Mouse (Mus musculus): Measurements from ENCODE around the gene Acacb. TPM values are rescaled to one million over a fixed set of nuclear protein-coding genes. Genes with fewer than 3 reads are reported as not detected.

Gene Acacb
- 16.1 and 16.9 TPM in 2 replicates for polyA plus RNA-seq (2016; fragmentation: Nextera tagmentation; extraction: Ambion mirVana)

- H3K4me1 ChIP-seq (replicated peaks), result peaks cover 31% of the 10 kb centered on the region
- no peaks in the 10 kb centered on the region for H3K9me3 ChIP-seq (replicated peaks)
- 18% methylated on average over 19 of the region's 19 CpGs for WGBS
- peak; percentile 58 for ATAC-seq (ENCODE audit: insufficient number of reproducible peaks, low FRiP score)
- H3K9ac ChIP-seq, result peak within 1 kb of the TSS; percentile 70
- H3K27ac ChIP-seq (ENCODE audit: poor library complexity, severe bottlenecking), result peak within 1 kb of the TSS; percentile 97
- H3K4me3 ChIP-seq, result peak within 1 kb of the TSS; percentile 47
- no peaks in the 10 kb centered on the region for H3K36me3 ChIP-seq
- peak within 1 kb of the TSS; percentile 64 for H3K4me2 ChIP-seq
- H3K27me3 ChIP-seq (replicated peaks), result no peaks in the 10 kb centered on the region
Observed at GRCm38 (mm10) chr5:114146028-114146888, at the start of gene Acacb. TSS of gene Acacb (plus strand) at chr5:114146535.

GRCm38 (mm10) chr5:114099709-114100389, 46.5 kb upstream of the Acacb start:
- Histone ChIP-seq H3K36me3 (peaks cover 23% of the 10 kb centered on the region), H3K9me3 (replicated peaks) (no peaks in the 10 kb centered on the region), H3K4me3 (peak overlapping the region; percentile 84), H3K4me2 (peak overlapping the region; percentile 88), H3K9ac (peak overlapping the region; percentile 91), H3K27ac (ENCODE audit: poor library complexity, severe bottlenecking) (no peak overlapping the region), H3K4me1 (replicated peaks) (peaks cover 12% of the 10 kb centered on the region), H3K27me3 (replicated peaks) (no peaks in the 10 kb centered on the region)
- 8% methylated on average over 36 of the region's 37 CpGs for WGBS
- peak; percentile 86 for ATAC-seq (ENCODE audit: insufficient number of reproducible peaks, low FRiP score)

GRCm38 (mm10) chr5:114100390-114101099, 45.8 kb upstream of the Acacb start:
- H3K9ac ChIP-seq, result peak overlapping the region; percentile 91
- H3K27me3 ChIP-seq (replicated peaks), result no peaks in the 10 kb centered on the region
- no peak overlapping the region for H3K27ac ChIP-seq (ENCODE audit: poor library complexity, severe bottlenecking)
- peak; percentile 75 for ATAC-seq (ENCODE audit: insufficient number of reproducible peaks, low FRiP score)
- H3K4me1 ChIP-seq (replicated peaks), result peaks cover 12% of the 10 kb centered on the region
- peak overlapping the region; percentile 84 for H3K4me3 ChIP-seq
- H3K36me3 ChIP-seq, result peaks cover 29% of the 10 kb centered on the region
- 2% methylated on average over 57 of the region's 64 CpGs for WGBS
- peak overlapping the region; percentile 88 for H3K4me2 ChIP-seq
- no peaks in the 10 kb centered on the region for H3K9me3 ChIP-seq (replicated peaks)

- Histone ChIP-seq H3K4me3 (no peak overlapping the region), H3K27ac (ENCODE audit: poor library complexity, severe bottlenecking) (no peak overlapping the region), H3K4me1 (replicated peaks) (peaks cover 12% of the 10 kb centered on the region), H3K4me2 (no peak overlapping the region), H3K36me3 (peaks cover 42% of the 10 kb centered on the region), H3K27me3 (replicated peaks) (no peaks in the 10 kb centered on the region), H3K9me3 (replicated peaks) (no peaks in the 10 kb centered on the region), H3K9ac (no peak overlapping the region)
- no peak for ATAC-seq (ENCODE audit: insufficient number of reproducible peaks, low FRiP score)
- 80% methylated on average over 4 of the region's 4 CpGs for WGBS
Observed at GRCm38 (mm10) chr5:114101873-114102272, 44.5 kb upstream of the Acacb start.

GRCm38 (mm10) chr5:114102807-114103206, 43.5 kb upstream of the Acacb start:
- H3K4me2 ChIP-seq, result no peak overlapping the region
- no peaks in the 10 kb centered on the region for H3K27me3 ChIP-seq (replicated peaks)
- no peak overlapping the region for H3K9ac ChIP-seq
- H3K36me3 ChIP-seq, result peaks cover 50% of the 10 kb centered on the region
- no peaks in the 10 kb centered on the region for H3K9me3 ChIP-seq (replicated peaks)
- no peak for ATAC-seq (ENCODE audit: insufficient number of reproducible peaks, low FRiP score)
- no peak overlapping the region for H3K4me3 ChIP-seq
- peaks cover 12% of the 10 kb centered on the region for H3K4me1 ChIP-seq (replicated peaks)
- 58% methylated on average over 1 of the region's 1 CpGs for WGBS
- no peak overlapping the region for H3K27ac ChIP-seq (ENCODE audit: poor library complexity, severe bottlenecking)

- no peak for ATAC-seq (ENCODE audit: insufficient number of reproducible peaks, low FRiP score)
- Histone ChIP-seq H3K27me3 (replicated peaks) (no peaks in the 10 kb centered on the region), H3K9me3 (replicated peaks) (peaks cover 11% of the 10 kb centered on the region), H3K4me1 (replicated peaks) (no peaks in the 10 kb centered on the region), H3K36me3 (peaks cover 87% of the 10 kb centered on the region), H3K9ac (no peak overlapping the region), H3K27ac (ENCODE audit: poor library complexity, severe bottlenecking) (no peak overlapping the region), H3K4me3 (no peak overlapping the region), H3K4me2 (no peak overlapping the region)
- WGBS, result 75% methylated on average over 16 of the region's 16 CpGs
Observed at GRCm38 (mm10) chr5:114106391-114106935, 39.9 kb upstream of the Acacb start.

- no peak for ATAC-seq (ENCODE audit: insufficient number of reproducible peaks, low FRiP score)
- 82% methylated on average over 6 of the region's 6 CpGs for WGBS
- Histone ChIP-seq H3K4me1 (replicated peaks) (no peaks in the 10 kb centered on the region), H3K9me3 (replicated peaks) (peaks cover 11% of the 10 kb centered on the region), H3K27ac (ENCODE audit: poor library complexity, severe bottlenecking) (no peak overlapping the region), H3K9ac (no peak overlapping the region), H3K27me3 (replicated peaks) (no peaks in the 10 kb centered on the region), H3K4me2 (no peak overlapping the region), H3K36me3 (peaks cover 97% of the 10 kb centered on the region), H3K4me3 (no peak overlapping the region)
Observed at GRCm38 (mm10) chr5:114113334-114113733, 33.0 kb upstream of the Acacb start.

GRCm38 (mm10) chr5:114115030-114115429, 31.3 kb upstream of the Acacb start:
- Histone ChIP-seq H3K36me3 (peaks cover 97% of the 10 kb centered on the region), H3K27ac (ENCODE audit: poor library complexity, severe bottlenecking) (no peak overlapping the region), H3K9me3 (replicated peaks) (no peaks in the 10 kb centered on the region), H3K27me3 (replicated peaks) (no peaks in the 10 kb centered on the region), H3K4me2 (no peak overlapping the region), H3K4me3 (no peak overlapping the region), H3K4me1 (replicated peaks) (no peaks in the 10 kb centered on the region), H3K9ac (no peak overlapping the region)
- WGBS, result 84% methylated on average over 5 of the region's 5 CpGs
- no peak for ATAC-seq (ENCODE audit: insufficient number of reproducible peaks, low FRiP score)

GRCm38 (mm10) chr5:114116586-114116985, 29.7 kb upstream of the Acacb start:
- H3K27me3 ChIP-seq (replicated peaks), result no peaks in the 10 kb centered on the region
- no peak overlapping the region for H3K27ac ChIP-seq (ENCODE audit: poor library complexity, severe bottlenecking)
- H3K4me2 ChIP-seq, result no peak overlapping the region
- no peaks in the 10 kb centered on the region for H3K4me1 ChIP-seq (replicated peaks)
- no peak overlapping the region for H3K4me3 ChIP-seq
- WGBS, result 85% methylated on average over 7 of the region's 7 CpGs
- no peak overlapping the region for H3K9ac ChIP-seq
- H3K36me3 ChIP-seq, result peaks cover 97% of the 10 kb centered on the region
- no peaks in the 10 kb centered on the region for H3K9me3 ChIP-seq (replicated peaks)
- no peak for ATAC-seq (ENCODE audit: insufficient number of reproducible peaks, low FRiP score)

- Histone ChIP-seq H3K4me2 (no peak overlapping the region), H3K4me1 (replicated peaks) (no peaks in the 10 kb centered on the region), H3K36me3 (peaks cover 96% of the 10 kb centered on the region), H3K9me3 (replicated peaks) (no peaks in the 10 kb centered on the region), H3K9ac (no peak overlapping the region), H3K4me3 (no peak overlapping the region), H3K27ac (ENCODE audit: poor library complexity, severe bottlenecking) (no peak overlapping the region), H3K27me3 (replicated peaks) (no peaks in the 10 kb centered on the region)
- ATAC-seq (ENCODE audit: insufficient number of reproducible peaks, low FRiP score), result no peak
- 84% methylated on average over 4 of the region's 4 CpGs for WGBS
Observed at GRCm38 (mm10) chr5:114119806-114120205, 26.5 kb upstream of the Acacb start.

GRCm38 (mm10) chr5:114126008-114126407, 20.3 kb upstream of the Acacb start:
- no peak overlapping the region for H3K27ac ChIP-seq (ENCODE audit: poor library complexity, severe bottlenecking)
- H3K27me3 ChIP-seq (replicated peaks), result no peaks in the 10 kb centered on the region
- peaks cover 50% of the 10 kb centered on the region for H3K36me3 ChIP-seq
- 93% methylated on average over 3 of the region's 3 CpGs for WGBS
- H3K9me3 ChIP-seq (replicated peaks), result no peaks in the 10 kb centered on the region
- no peak overlapping the region for H3K4me3 ChIP-seq
- no peak overlapping the region for H3K9ac ChIP-seq
- H3K4me1 ChIP-seq (replicated peaks), result 0 out of 2 replicates have a peak, but pooled peaks cover 10% of the 10 kb centered on the region
- no peak for ATAC-seq (ENCODE audit: insufficient number of reproducible peaks, low FRiP score)
- H3K4me2 ChIP-seq, result no peak overlapping the region

Data from heart, embryonic 12.5 days (tissue).